In genomic region chr15:88902200-88902875, GRCm38 (mm10) we compare ENCODE assay signal across 18 mouse cellular contexts. TPM values are rescaled to one million over a fixed set of nuclear protein-coding genes. Genes with fewer than 3 reads are reported as not detected.
DNase-seq lines count a peak whose midpoint lies in the region; ATAC-seq and TF ChIP-seq lines count a peak whose summit lies in the region.
"Had no signal": no experiment of that assay in that cellular context is flagged by ENCODE, and none has a peak within 500 bp of the region (broad histone marks: within the 10 kb centered on the region; RNA-seq: fewer than 3 reads in every experiment).

No protein-coding gene starts in this region.

- H3K79me2 ChIP-seq in myocyte (ENCODE audit: control insufficient read depth, insufficient read depth): no peaks in the 10 kb centered on the region

- WGBS in liver, embryonic 14.5 days (ENCODE audit: insufficient replicate concordance): 65% methylated on average over 15 of the region's 15 CpGs
- WGBS in liver, embryonic 12.5 days (ENCODE audit: insufficient replicate concordance): 67% methylated on average over 15 of the region's 15 CpGs
- WGBS in lung, embryonic 15.5 days: 66% methylated on average over 15 of the region's 15 CpGs

- no peak for TF ChIP-seq EP300 in liver, embryonic 14.5 days (IDR thresholded peaks at IDR 0.05; ENCODE audit: low read depth)

- no peak for TF ChIP-seq CTCF in liver, embryonic 14.5 days (IDR thresholded peaks at IDR 0.05; ENCODE audit: low read depth)

- H3K4me2 ChIP-seq in liver, embryonic 14.5 days (ENCODE audit: low read depth): no peak overlapping the region
- no peak overlapping the region for H3K4me2 ChIP-seq in liver, embryonic 12.5 days
- H3K4me2 ChIP-seq in lung, embryonic 15.5 days: no peak overlapping the region
- H3K4me2 ChIP-seq in myocyte (ENCODE audit: low read depth): no peak overlapping the region
- H3K4me2 ChIP-seq: kidney, embryonic 15.5 days; limb, embryonic 13.5 days; midbrain, embryonic 12.5 days had no signal

- no peak overlapping the region for H3K27ac ChIP-seq in liver, embryonic 14.5 days
- H3K27ac ChIP-seq in liver, embryonic 12.5 days: no peak overlapping the region
- H3K27ac ChIP-seq in lung, embryonic 15.5 days: no peak overlapping the region
- H3K27ac ChIP-seq: kidney, embryonic 15.5 days; layer of hippocampus, adult 2 months; left cerebral cortex, adult 2 months; limb, embryonic 13.5 days; midbrain, embryonic 12.5 days had no signal

- no peaks in the 10 kb centered on the region for H3K27me3 ChIP-seq in liver, embryonic 14.5 days (ENCODE audit: control insufficient read depth, insufficient read depth, low read length)
- H3K27me3 ChIP-seq in liver, embryonic 12.5 days (replicated peaks): no peaks in the 10 kb centered on the region
- no peaks in the 10 kb centered on the region for H3K27me3 ChIP-seq in lung, embryonic 15.5 days
- H3K27me3 ChIP-seq in myocyte (ENCODE audit: control insufficient read depth, insufficient read depth, insufficient read length): peaks cover 44% of the 10 kb centered on the region
- H3K27me3 ChIP-seq: kidney, embryonic 15.5 days; limb, embryonic 13.5 days; midbrain, embryonic 12.5 days had no signal

- H3K4me3 ChIP-seq in liver, embryonic 14.5 days (ENCODE audit: insufficient read depth in 1 of 2, low read depth in 2 of 2, low read length in 2 of 2): no peak overlapping the region
- H3K4me3 ChIP-seq in liver, embryonic 12.5 days: no peak overlapping the region
- no peak overlapping the region for H3K4me3 ChIP-seq in lung, embryonic 15.5 days
- no peak overlapping the region for H3K4me3 ChIP-seq in myocyte
- H3K4me3 ChIP-seq: kidney, embryonic 15.5 days; layer of hippocampus, adult 2 months; left cerebral cortex, adult 2 months; limb, embryonic 13.5 days; midbrain, embryonic 12.5 days had no signal

- no peak overlapping the region for H3K9ac ChIP-seq in liver, embryonic 14.5 days (replicated peaks)
- H3K9ac ChIP-seq in liver, embryonic 12.5 days: no peak overlapping the region
- no peak overlapping the region for H3K9ac ChIP-seq in lung, embryonic 15.5 days
- H3K9ac ChIP-seq: kidney, embryonic 15.5 days; limb, embryonic 13.5 days; midbrain, embryonic 12.5 days had no signal

- no peaks in the 10 kb centered on the region for H3K9me3 ChIP-seq in liver, embryonic 14.5 days (ENCODE audit: control insufficient read depth, low read length)
- no peaks in the 10 kb centered on the region for H3K9me3 ChIP-seq in liver, embryonic 12.5 days (replicated peaks)
- no peaks in the 10 kb centered on the region for H3K9me3 ChIP-seq in lung, embryonic 15.5 days
- H3K9me3 ChIP-seq: kidney, embryonic 15.5 days; limb, embryonic 13.5 days; midbrain, embryonic 12.5 days had no signal

- 0 out of 2 replicates have a peak, but pooled peaks have one; percentile 33 for ATAC-seq in liver, embryonic 14.5 days (ENCODE audit: insufficient read depth)
- no peak for ATAC-seq in liver, embryonic 12.5 days
- peak; percentile 55; the same call in 1 of the 2 replicates for ATAC-seq in lung, embryonic 15.5 days (ENCODE audit: borderline replicate concordance, extremely low read depth, low FRiP score, low TSS enrichment)
- no peak for ATAC-seq in monocyte, adult 5-6 weeks (replicated peaks; ENCODE audit: insufficient number of reproducible peaks, low FRiP score, low TSS enrichment, poor library complexity, severe bottlenecking)

- DNase-seq in liver, embryonic 14.5 days (ENCODE audit: low read depth in 3 of 3, low spot score in 3 of 3): no peak
- DNase-seq in adrenal gland, postnatal 36 days: peak; percentile 59 to 80
- DNase-seq in right cerebral cortex, postnatal 36 days (ENCODE audit: low spot score in 2 of 2): no peak
- DNase-seq: cerebellum, adult 2 months; thymus, postnatal 36 days had no signal

- H3K4me1 ChIP-seq in liver, embryonic 14.5 days (replicated peaks; ENCODE audit: control insufficient read depth in 2 of 2, insufficient read depth in 2 of 2, low read length in 1 of 2): no peaks in the 10 kb centered on the region
- H3K4me1 ChIP-seq in liver, embryonic 12.5 days: no peaks in the 10 kb centered on the region
- no peaks in the 10 kb centered on the region for H3K4me1 ChIP-seq in lung, embryonic 15.5 days
- H3K4me1 ChIP-seq: kidney, embryonic 15.5 days; limb, embryonic 13.5 days; midbrain, embryonic 12.5 days had no signal

- no peak for TF ChIP-seq POLR2A in myocyte (IDR thresholded peaks at IDR 0.05; ENCODE audit: insufficient read length, low read depth)

- no peaks in the 10 kb centered on the region for H3K36me3 ChIP-seq in liver, embryonic 14.5 days (replicated peaks; ENCODE audit: control insufficient read depth, insufficient read depth, low read depth)
- H3K36me3 ChIP-seq in liver, embryonic 12.5 days: no peaks in the 10 kb centered on the region
- no peaks in the 10 kb centered on the region for H3K36me3 ChIP-seq in lung, embryonic 15.5 days
- no peaks in the 10 kb centered on the region for H3K36me3 ChIP-seq in myocyte (ENCODE audit: control insufficient read depth, insufficient read depth)
- H3K36me3 ChIP-seq: kidney, embryonic 15.5 days; limb, embryonic 13.5 days; midbrain, embryonic 12.5 days had no signal

- no peak overlapping the region for H3ac ChIP-seq in myocyte (ENCODE audit: control insufficient read depth, insufficient read length)

TF ChIP-seq in myocyte, 11 proteins besides CTCF, POLR2A, EP300 and RAD21:
- TF ChIP-seq TCF3 (IDR thresholded peaks at IDR 0.05; ENCODE audit: insufficient read length, low read depth) (no peak), CEBPB (IDR thresholded peaks at IDR 0.05; ENCODE audit: insufficient read depth, poor library complexity, severe bottlenecking) (peak; percentile 67), TCF12 (IDR thresholded peaks at IDR 0.05; ENCODE audit: insufficient read depth, poor library complexity, severe bottlenecking) (no peak)

RNA-seq across cellular contexts. Expression of gene Pim3, which starts 40.4 kb away (rescaled TPM):
- polyA plus RNA-seq in liver, embryonic 14.5 days (2012; rRNA removed): 3.1 and 5.0 TPM in 2 replicates
- polyA plus RNA-seq in liver, embryonic 14.5 days (2014; fragmentation: Nextera tagmentation; extraction: Ambion mirVana): 8.1 and 8.5 TPM in 2 replicates
- polyA plus RNA-seq in liver, embryonic 12.5 days (2016; fragmentation: Nextera tagmentation; extraction: Ambion mirVana): 22.5 and 23.5 TPM in 2 replicates
- 100 to 1,000 TPM; 123 to 134 TPM for total RNA-seq in adrenal gland, postnatal 36 days (2021)
- 65.9 and 70.3 TPM in 2 replicates for polyA plus RNA-seq in lung, embryonic 15.5 days (2015; fragmentation: Nextera tagmentation; extraction: Ambion mirVana)
- polyA plus RNA-seq in myocyte (2012; fragmentation: generic; extraction: Trizol): 26.9 TPM
- 31.1 to 42.4 TPM (median 34.9 TPM) in 3 replicates for total RNA-seq in monocyte, adult 5-6 weeks (2017)

RNA-seq across cellular contexts. Expression of gene Ttll8, which starts 51.9 kb away (rescaled TPM):
- polyA plus RNA-seq in liver, embryonic 14.5 days (2012; rRNA removed): not detected in 2 replicates
- not detected in 2 replicates for polyA plus RNA-seq in liver, embryonic 14.5 days (2014; fragmentation: Nextera tagmentation; extraction: Ambion mirVana)
- not detected in 2 replicates for polyA plus RNA-seq in liver, embryonic 12.5 days (2016; fragmentation: Nextera tagmentation; extraction: Ambion mirVana)
- under 1 TPM in 1 of 2 experiments, not detected in 1; 0.46 TPM for total RNA-seq in adrenal gland, postnatal 36 days (2021)
- polyA plus RNA-seq in lung, embryonic 15.5 days (2015; fragmentation: Nextera tagmentation; extraction: Ambion mirVana): not detected in 2 replicates
- polyA plus RNA-seq in myocyte (2012; fragmentation: generic; extraction: Trizol): not detected
- not detected in 3 replicates for total RNA-seq in monocyte, adult 5-6 weeks (2017)
- polyA plus RNA-seq: heart, embryonic 16.5 days; kidney, embryonic 15.5 days; limb, embryonic 13.5 days; midbrain, embryonic 12.5 days; neural tube, embryonic 11.5 days; small intestine, adult 2 months; stomach, embryonic 16.5 days had no signal

Comparison
In these comparisons a context has a peak if more than half of its experiments do, and no peak if none do; other contexts are left out.
1. ATAC-seq: peak in liver, embryonic 14.5 days (single experiment) and lung, embryonic 15.5 days (single experiment); none in liver, embryonic 12.5 days (single experiment) and monocyte, adult 5-6 weeks (single experiment).
2. DNase-seq: peak in adrenal gland, postnatal 36 days (2 of 2); none in liver, embryonic 14.5 days (0 of 3) and right cerebral cortex, postnatal 36 days (0 of 2).